Mouse (Mus musculus) liver, embryonic 16.5 days (tissue): Measurements from ENCODE around the gene Pcsk5. TPM values are rescaled to one million over a fixed set of nuclear protein-coding genes. Genes with fewer than 3 reads are reported as not detected.
A peak's percentile ranks its signal among the peaks of the same experiment; 100 is the strongest.
"Not testable (repeated sequence)": the region's sequence is repeated elsewhere in the genome, so short reads cannot be mapped to it uniquely, and the experiment has no call there.

Experiments
- ATAC-seq: fragments of 200-750 bp; cut with Nextera tagmentation; 2 replicates; pipeline ENCODE4 v1.8.0; 2017; ENCODE audit warnings: low read depth, mild to moderate bottlenecking, moderate number of reproducible peaks, moderate library complexity
- H3K27ac ChIP-seq: fragments of 300-500 bp; sonication (generic); 2 replicates; pipeline ENCODE4 v1.5.1; 2014; ENCODE audit warnings: mild to moderate bottlenecking, low read length
- H3K27me3 ChIP-seq: fragments of 300-500 bp; sonication (generic); 2 replicates; pipeline ENCODE4 v1.6.1; 2014; ENCODE audit warnings: low read depth, low read length, mixed read lengths; ENCODE audit not compliant: control insufficient read depth, insufficient read depth
- H3K36me3 ChIP-seq: fragments of 300-500 bp; sonication (generic); 2 replicates; pipeline ENCODE4 v1.6.1; 2014; ENCODE audit warnings: mild to moderate bottlenecking; ENCODE audit not compliant: control insufficient read depth, insufficient read depth
- H3K4me1 ChIP-seq: fragments of 300-500 bp; sonication (generic); 2 replicates; pipeline ENCODE4 v1.6.1; 2014; ENCODE audit warnings: low read depth, low read length, mixed read lengths; ENCODE audit not compliant: control insufficient read depth
- H3K4me2 ChIP-seq: fragments of 300-500 bp; sonication (generic); 2 replicates; pipeline ENCODE4 v1.6.1; 2014; ENCODE audit warnings: low read depth, low read length, mixed read lengths
- H3K4me3 ChIP-seq: fragments of 300-500 bp; sonication (generic); 2 replicates; pipeline ENCODE4 v1.5.1; 2014; ENCODE audit warnings: low read depth, mild to moderate bottlenecking, low read length
- H3K9ac ChIP-seq: fragments of 300-500 bp; sonication (generic); 2 replicates; pipeline ENCODE4 v1.6.1; 2014; ENCODE audit warnings: low read depth, low read length
- H3K9me3 ChIP-seq: fragments of 300-500 bp; sonication (generic); replicated peaks from 2 replicates; pipeline ENCODE4 v1.6.1; 2016; ENCODE audit warnings: low read length; ENCODE audit not compliant: control insufficient read depth
- WGBS: fragments of 180-500 bp; shearing (Covaris S2); extraction: QIAGEN DNeasy Blood & Tissue Kit; methylation state at CpG from one replicate; pipeline ENCODE4 v1.1.7; 2014; ENCODE audit not compliant: insufficient replicate concordance; 5-methylcytosine and 5-hydroxymethylcytosine counted together
- polyA plus RNA-seq: library from polyadenylated mRNA; unstranded; fragments of >200 nt; fragmentation: Nextera tagmentation; extraction: Ambion mirVana; gene quantifications from 2 replicates; pipeline ENCODE4 v1.2.1, GENCODE M21; 2015

Gene Pcsk5
- polyA plus RNA-seq, 1 experiment from 2014 or later: 2.4 TPM

- no peak overlapping the region for H3K9ac ChIP-seq
- no peaks in the 10 kb centered on the region for H3K27me3 ChIP-seq
- no peak overlapping the region for H3K27ac ChIP-seq
- H3K4me3 ChIP-seq: no peak overlapping the region
- H3K4me1 ChIP-seq: no peaks in the 10 kb centered on the region
- H3K4me2 ChIP-seq: no peak overlapping the region
- H3K36me3 ChIP-seq: no peaks in the 10 kb centered on the region
- 73% methylated on average over 9 of the region's 9 CpGs for WGBS
- H3K9me3 ChIP-seq: no peaks in the 10 kb centered on the region
- no peak for ATAC-seq
Measured at GRCm38 (mm10) chr19:17491822-17492544, 345.4 kb downstream of the Pcsk5 start.

GRCm38 (mm10) chr19:17491322-17491721 lies 346.1 kb downstream of the Pcsk5 start:
- H3K27ac ChIP-seq: no peak overlapping the region
- 52% methylated on average over 3 of the region's 3 CpGs for WGBS

GRCm38 (mm10) chr19:17489866-17490141 lies 347.6 kb downstream of the Pcsk5 start:
- WGBS: 41% methylated on average over 3 of the region's 3 CpGs
- H3K4me2 ChIP-seq: no peak overlapping the region
- ATAC-seq: no peak
- no peaks in the 10 kb centered on the region for H3K36me3 ChIP-seq
- no peaks in the 10 kb centered on the region for H3K4me1 ChIP-seq
- H3K27me3 ChIP-seq: no peaks in the 10 kb centered on the region
- no peak overlapping the region for H3K27ac ChIP-seq
- H3K4me3 ChIP-seq: no peak overlapping the region
- H3K9ac ChIP-seq: no peak overlapping the region
- H3K9me3 ChIP-seq: no peaks in the 10 kb centered on the region

More at GRCm38 (mm10) chr19:17491322-17491721, 346.1 kb downstream of the Pcsk5 start:
- Histone ChIP-seq H3K36me3 (no peaks in the 10 kb centered on the region), H3K27me3 (no peaks in the 10 kb centered on the region), H3K9ac (no peak overlapping the region), H3K4me3 (no peak overlapping the region), H3K4me2 (no peak overlapping the region), H3K9me3 (no peaks in the 10 kb centered on the region), H3K4me1 (no peaks in the 10 kb centered on the region)
- peak; percentile 82 for ATAC-seq

- H3K4me3 ChIP-seq: no peak overlapping the region
- no peak overlapping the region for H3K9ac ChIP-seq
- WGBS: 51% methylated on average over 17 of the region's 17 CpGs
- no peak for ATAC-seq
- H3K9me3 ChIP-seq: no peaks in the 10 kb centered on the region
- no peak overlapping the region for H3K27ac ChIP-seq
- no peak overlapping the region for H3K4me2 ChIP-seq
- H3K36me3 ChIP-seq: no peaks in the 10 kb centered on the region
- no peaks in the 10 kb centered on the region for H3K27me3 ChIP-seq
- no peaks in the 10 kb centered on the region for H3K4me1 ChIP-seq
Measured at GRCm38 (mm10) chr19:17489041-17489865, 348.2 kb downstream of the Pcsk5 start.

GRCm38 (mm10) chr19:17482126-17482790 lies 355.2 kb downstream of the Pcsk5 start:
- Histone ChIP-seq H3K4me1 (no peaks in the 10 kb centered on the region), H3K9ac (no peak overlapping the region), H3K4me3 (no peak overlapping the region), H3K27me3 (no peaks in the 10 kb centered on the region), H3K4me2 (no peak overlapping the region), H3K36me3 (no peaks in the 10 kb centered on the region), H3K9me3 (no peaks in the 10 kb centered on the region), H3K27ac (no peak overlapping the region)
- ATAC-seq: no peak
- 47% methylated on average over 6 of the region's 6 CpGs for WGBS

- no peaks in the 10 kb centered on the region for H3K36me3 ChIP-seq
- H3K27me3 ChIP-seq: no peaks in the 10 kb centered on the region
- ATAC-seq: no peak
- no peaks in the 10 kb centered on the region for H3K4me1 ChIP-seq
- no peak overlapping the region for H3K9ac ChIP-seq
- H3K4me3 ChIP-seq: no peak overlapping the region
- no peaks in the 10 kb centered on the region for H3K9me3 ChIP-seq
- no peak overlapping the region for H3K27ac ChIP-seq
- no peak overlapping the region for H3K4me2 ChIP-seq
- WGBS: 75% methylated on average over 5 of the region's 5 CpGs
Measured at GRCm38 (mm10) chr19:17479471-17479870, 358.0 kb downstream of the Pcsk5 start.

- Histone ChIP-seq H3K36me3 (no peaks in the 10 kb centered on the region), H3K9ac (no peak overlapping the region), H3K4me2 (no peak overlapping the region), H3K27me3 (no peaks in the 10 kb centered on the region), H3K27ac (no peak overlapping the region), H3K4me1 (no peaks in the 10 kb centered on the region), H3K4me3 (no peak overlapping the region), H3K9me3 (no peaks in the 10 kb centered on the region)
- WGBS: 60% methylated on average over 5 of the region's 5 CpGs
- no peak for ATAC-seq
Measured at GRCm38 (mm10) chr19:17476021-17476420, 361.4 kb downstream of the Pcsk5 start.

GRCm38 (mm10) chr19:17473138-17473537 lies 364.3 kb downstream of the Pcsk5 start:
- not testable (repeated sequence) for ATAC-seq, H3K9ac ChIP-seq, H3K27ac ChIP-seq, H3K36me3 ChIP-seq, H3K27me3 ChIP-seq, H3K4me2 ChIP-seq, H3K4me1 ChIP-seq, H3K9me3 ChIP-seq, H3K4me3 ChIP-seq
- WGBS: 62% methylated on average over 2 of the region's 2 CpGs

- WGBS: 49% methylated on average over 7 of the region's 7 CpGs
Measured at GRCm38 (mm10) chr19:17471861-17472260, 365.6 kb downstream of the Pcsk5 start.

More at GRCm38 (mm10) chr19:17471861-17472260, 365.6 kb downstream of the Pcsk5 start:
- Histone ChIP-seq H3K36me3 (no peaks in the 10 kb centered on the region), H3K4me2 (no peak overlapping the region), H3K9ac (no peak overlapping the region), H3K4me1 (no peaks in the 10 kb centered on the region), H3K9me3 (no peaks in the 10 kb centered on the region), H3K27ac (no peak overlapping the region), H3K27me3 (no peaks in the 10 kb centered on the region), H3K4me3 (no peak overlapping the region)
- no peak for ATAC-seq
